In genomic region chr4:46371030-46371429, GRCm38 (mm10) we compare ENCODE assay signal across 8 mouse cellular contexts. TPM values are rescaled to one million over a fixed set of nuclear protein-coding genes. Genes with fewer than 3 reads are reported as not detected.
A peak's percentile ranks its signal among the peaks of the same experiment; 100 is the strongest.
DNase-seq lines count a peak whose midpoint lies in the region; ATAC-seq and TF ChIP-seq lines count a peak whose summit lies in the region.

No protein-coding gene starts in this region.

- H3K4me1 ChIP-seq in heart, adult 2 months (ENCODE audit: control insufficient read depth, insufficient read depth, low read length) = peaks cover 3% of the 10 kb centered on the region; the same call in 1 of the 2 replicates
- H3K4me1 ChIP-seq in neural tube, embryonic 14.5 days (ENCODE audit: control insufficient read depth, insufficient read depth, low read length) = no peaks in the 10 kb centered on the region

- no peak for TF ChIP-seq POLR2A in heart, adult 2 months (IDR thresholded peaks at IDR 0.05; ENCODE audit: insufficient read depth, low read depth, low read length)

- H3K9ac ChIP-seq in heart, adult 2 months (ENCODE audit: low read depth, low read length) = peak overlapping the region; percentile 30; the same call in 1 of the 2 replicates
- H3K9ac ChIP-seq in neural tube, embryonic 14.5 days (replicated peaks; ENCODE audit: low read depth, low read length) = no peak overlapping the region

- no peaks in the 10 kb centered on the region for H3K9me3 ChIP-seq in neural tube, embryonic 14.5 days (ENCODE audit: control insufficient read depth, low read length)

- TF ChIP-seq CTCF in heart, adult 2 months (IDR thresholded peaks at IDR 0.05) = no peak

- H3K79me2 ChIP-seq in heart, adult 2 months (replicated peaks; ENCODE audit: control insufficient read depth, insufficient read depth, low read length) = no peaks in the 10 kb centered on the region

- H3K27me3 ChIP-seq in heart, adult 2 months (ENCODE audit: control insufficient read depth, insufficient read depth, low read length) = peaks cover 2% of the 10 kb centered on the region; the same call in 1 of the 2 replicates
- H3K27me3 ChIP-seq in neural tube, embryonic 14.5 days (ENCODE audit: control insufficient read depth, insufficient read depth, low read length) = no peaks in the 10 kb centered on the region

- WGBS in heart, adult 2 months = 3% methylated on average over 19 of the region's 19 CpGs
- WGBS in neural tube, embryonic 14.5 days = 2% methylated on average over 19 of the region's 19 CpGs

- H3K36me3 ChIP-seq in heart, adult 2 months (ENCODE audit: control insufficient read depth, insufficient read depth, low read length) = no peaks in the 10 kb centered on the region
- no peaks in the 10 kb centered on the region for H3K36me3 ChIP-seq in neural tube, embryonic 14.5 days (ENCODE audit: control insufficient read depth, insufficient read depth, low read length)

- intact Hi-C loops in heart, adult 2 months (cut with DNase I) = loop anchor here (10.0 kb wide), 1 partner anchor 284 kb away; the partner anchor contains the start of gene Tbc1d2

- H3K4me3 ChIP-seq in heart, adult 2 months = no peak overlapping the region
- H3K4me3 ChIP-seq in neural tube, embryonic 14.5 days (ENCODE audit: low read depth, low read length) = no peak overlapping the region

- peak overlapping the region; percentile 36 for H3K4me2 ChIP-seq in neural tube, embryonic 14.5 days (ENCODE audit: low read depth, low read length)

- TF ChIP-seq EP300 in heart, adult 2 months (IDR thresholded peaks at IDR 0.05; ENCODE audit: insufficient read depth, low read depth, low read length) = no peak

- no peak overlapping the region for H3K27ac ChIP-seq in heart, adult 2 months
- H3K27ac ChIP-seq in neural tube, embryonic 14.5 days (ENCODE audit: low read depth, low read length) = no peak overlapping the region

- ATAC-seq in neural tube, embryonic 14.5 days (ENCODE audit: low read depth) = peak; percentile 83; the same call in 1 of the 2 replicates

- peak; percentile 30 to 45 for DNase-seq in cerebellum, adult 18-20 months
- no peak for DNase-seq in cerebellum, adult 9-10 months
- peak; percentile 74 for DNase-seq in embryo, embryonic 10 days (ENCODE audit: low spot score)
- DNase-seq in heart, adult 2 months = peak; percentile 67 to 68
- peak; percentile 44 for DNase-seq in kidney, adult 18-20 months
- DNase-seq in lung, adult 18-20 months = peak; percentile 71 to 79
- DNase-seq in layer of hippocampus, postnatal 14 days (ENCODE audit: low spot score in 2 of 2) = no peak

RNA-seq across cellular contexts. Expression of gene Trmo, which starts 18.2 kb away (rescaled TPM):
- 1 to 10 TPM; 3.8 to 4.1 TPM for total RNA-seq in heart, adult 2 months (2021)
- 3.7 and 5.3 TPM in 2 replicates for polyA plus RNA-seq in heart, adult 2 months (2012; rRNA removed)
- 9.7 and 10.0 TPM in 2 replicates for polyA plus RNA-seq in neural tube, embryonic 14.5 days (2014; fragmentation: Nextera tagmentation; extraction: Ambion mirVana)
- 1 to 10 TPM; 3.3 to 4.2 TPM for total RNA-seq in layer of hippocampus, postnatal 14 days (2021)

RNA-seq across cellular contexts. Expression of gene Foxe1, which starts 27.6 kb away (rescaled TPM):
- total RNA-seq in heart, adult 2 months (2021) = not detected
- not detected in 2 replicates for polyA plus RNA-seq in heart, adult 2 months (2012; rRNA removed)
- not detected in 2 replicates for polyA plus RNA-seq in neural tube, embryonic 14.5 days (2014; fragmentation: Nextera tagmentation; extraction: Ambion mirVana)
- not detected for total RNA-seq in layer of hippocampus, postnatal 14 days (2021)

RNA-seq across cellular contexts. Expression of gene Hemgn, which starts 42.3 kb away (rescaled TPM):
- total RNA-seq in heart, adult 2 months (2021) = under 1 TPM; 0.10 to 0.73 TPM
- polyA plus RNA-seq in heart, adult 2 months (2012; rRNA removed) = 0.06 TPM in 1 of 2 replicates, not detected in the other
- 0.28 and 0.81 TPM in 2 replicates for polyA plus RNA-seq in neural tube, embryonic 14.5 days (2014; fragmentation: Nextera tagmentation; extraction: Ambion mirVana)
- not detected for total RNA-seq in layer of hippocampus, postnatal 14 days (2021)

Comparison
In these comparisons a context has a peak if more than half of its experiments do, and no peak if none do; other contexts are left out.
1. DNase-seq: peak in cerebellum, adult 18-20 months (2 of 2), embryo, embryonic 10 days (single experiment), heart, adult 2 months (2 of 2), kidney, adult 18-20 months (single experiment) and lung, adult 18-20 months (2 of 2); none in cerebellum, adult 9-10 months (single experiment) and layer of hippocampus, postnatal 14 days (0 of 2).